Mouse (Mus musculus): ENCODE measurements at regions not wholly inside any gene's neighbourhood (a gene's known extent, or its start where the extent isn't known, plus 50 kb on each side); places are given as distances from the start of the nearest gene placed in this dataset.
"Not testable (repeated sequence)": the region's sequence is repeated elsewhere in the genome, so short reads cannot be mapped to it uniquely, and the experiment has no call there.

GRCm38 (mm10) chr12:48387724-48388123 lies 994.7 kb upstream of the Foxg1 start:
- DNase-seq (ENCODE audit: low spot score), result no peak

- DNase-seq (ENCODE audit: low spot score), result no peak
Measured at GRCm38 (mm10) chr12:48388192-48388812, 994.2 kb upstream of the Foxg1 start.

GRCm38 (mm10) chr12:48391008-48391407 lies 991.5 kb upstream of the Foxg1 start:
- DNase-seq (ENCODE audit: low spot score), result no peak

GRCm38 (mm10) chr12:48439333-48440046 lies 943.0 kb upstream of the Foxg1 start:
- no peak for DNase-seq (ENCODE audit: low spot score)

- DNase-seq (ENCODE audit: low spot score), result not testable (repeated sequence)
Measured at GRCm38 (mm10) chr12:48448719-48449118, 933.7 kb upstream of the Foxg1 start.

GRCm38 (mm10) chr12:48462392-48462791 lies 920.1 kb upstream of the Foxg1 start:
- DNase-seq (ENCODE audit: low spot score), result no peak

- DNase-seq (ENCODE audit: low spot score), result no peak
Measured at GRCm38 (mm10) chr12:48500735-48501134, 881.7 kb upstream of the Foxg1 start.

GRCm38 (mm10) chr12:48511594-48511993 lies 870.9 kb upstream of the Foxg1 start:
- no peak for DNase-seq (ENCODE audit: low spot score)

- no peak for DNase-seq (ENCODE audit: low spot score)
Measured at GRCm38 (mm10) chr12:48512259-48512658, 870.2 kb upstream of the Foxg1 start.

GRCm38 (mm10) chr12:48521996-48522395 lies 860.5 kb upstream of the Foxg1 start:
- no peak for DNase-seq (ENCODE audit: low spot score)

- peak; percentile 4 for DNase-seq (ENCODE audit: low spot score)
Measured at GRCm38 (mm10) chr12:48559690-48560089, 822.8 kb upstream of the Foxg1 start.

- DNase-seq (ENCODE audit: low spot score), result no peak
Measured at GRCm38 (mm10) chr12:48604401-48605197, 777.9 kb upstream of the Foxg1 start.

- no peak for DNase-seq (ENCODE audit: low spot score)
Measured at GRCm38 (mm10) chr12:48605423-48605822, 777.0 kb upstream of the Foxg1 start.

GRCm38 (mm10) chr12:48609391-48609790 lies 773.1 kb upstream of the Foxg1 start:
- DNase-seq (ENCODE audit: low spot score), result no peak

GRCm38 (mm10) chr12:48612066-48612465 lies 770.4 kb upstream of the Foxg1 start:
- DNase-seq (ENCODE audit: low spot score), result no peak

GRCm38 (mm10) chr12:48616337-48616736 lies 766.1 kb upstream of the Foxg1 start:
- no peak for DNase-seq (ENCODE audit: low spot score)

GRCm38 (mm10) chr12:48633559-48633958 lies 748.9 kb upstream of the Foxg1 start:
- no peak for DNase-seq (ENCODE audit: low spot score)

- no peak for DNase-seq (ENCODE audit: low spot score)
Measured at GRCm38 (mm10) chr12:48634671-48635241, 747.7 kb upstream of the Foxg1 start.

- no peak for DNase-seq (ENCODE audit: low spot score)
Measured at GRCm38 (mm10) chr12:48641974-48642373, 740.5 kb upstream of the Foxg1 start.

GRCm38 (mm10) chr12:48645135-48645534 lies 737.3 kb upstream of the Foxg1 start:
- DNase-seq (ENCODE audit: low spot score), result no peak

- DNase-seq (ENCODE audit: low spot score), result no peak
Measured at GRCm38 (mm10) chr12:48645910-48646309, 736.5 kb upstream of the Foxg1 start.

- no peak for DNase-seq (ENCODE audit: low spot score)
Measured at GRCm38 (mm10) chr12:48675176-48675575, 707.3 kb upstream of the Foxg1 start.

GRCm38 (mm10) chr12:48680957-48681356 lies 701.5 kb upstream of the Foxg1 start:
- DNase-seq (ENCODE audit: low spot score), result no peak

Data from testis, postnatal 14 days (tissue).